Comparison of ENCODE assay signal across 11 mouse cellular contexts in the genomic region with DNA sequence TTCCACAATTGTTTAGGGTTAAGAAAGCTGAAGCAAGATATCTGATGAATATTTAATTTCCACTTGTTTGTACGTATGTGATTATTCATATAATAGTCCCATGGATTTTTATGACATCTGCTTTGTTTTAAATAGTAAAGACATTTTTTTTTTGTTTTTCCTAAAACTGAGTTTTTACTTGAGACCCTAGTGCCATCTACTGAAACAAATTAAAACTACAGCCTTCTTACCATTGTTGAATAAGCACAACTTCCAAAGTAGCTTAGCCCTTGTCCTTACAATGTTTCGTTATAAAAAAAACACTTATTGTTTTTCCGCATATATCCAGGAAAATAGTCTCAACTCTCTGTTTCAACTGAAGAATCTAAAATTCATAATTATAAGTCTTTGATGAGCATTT.
DNase-seq lines count a peak whose midpoint lies in the region; ATAC-seq lines count a peak whose summit lies in the region.
"Had no signal": no experiment of that assay in that cellular context is flagged by ENCODE, and none has a peak within 500 bp of the region (broad histone marks: within the 10 kb centered on the region; RNA-seq: fewer than 3 reads in every experiment).

No protein-coding gene starts in this region.

- no peak for ATAC-seq in hindbrain, embryonic 11.5 days (ENCODE audit: low FRiP score)
- no peak for ATAC-seq in hindbrain, embryonic 12.5 days (ENCODE audit: low FRiP score)

- no peaks in the 10 kb centered on the region for H3K9me3 ChIP-seq in hindbrain, embryonic 11.5 days (ENCODE audit: control insufficient read depth, low read length)
- H3K9me3 ChIP-seq in hindbrain, embryonic 12.5 days (replicated peaks), result no peaks in the 10 kb centered on the region
- H3K9me3 ChIP-seq: neural tube, embryonic 12.5 days; stomach, embryonic 15.5 days had no signal

- H3K4me3 ChIP-seq in hindbrain, embryonic 11.5 days (ENCODE audit: low read depth, low read length), result no peak overlapping the region
- H3K4me3 ChIP-seq in hindbrain, embryonic 12.5 days, result no peak overlapping the region
- H3K4me3 ChIP-seq: erythroblast, embryonic 14.5 days; neural tube, embryonic 12.5 days; stomach, embryonic 15.5 days had no signal

- no peaks in the 10 kb centered on the region for H3K36me3 ChIP-seq in hindbrain, embryonic 11.5 days (ENCODE audit: control insufficient read depth, insufficient read depth, low read length)
- H3K36me3 ChIP-seq in hindbrain, embryonic 12.5 days, result no peaks in the 10 kb centered on the region
- H3K36me3 ChIP-seq: neural tube, embryonic 12.5 days; stomach, embryonic 15.5 days had no signal

- no peak overlapping the region for H3K4me2 ChIP-seq in hindbrain, embryonic 11.5 days (replicated peaks; ENCODE audit: low read depth, low read length)
- no peak overlapping the region for H3K4me2 ChIP-seq in hindbrain, embryonic 12.5 days (replicated peaks)
- H3K4me2 ChIP-seq: neural tube, embryonic 12.5 days; stomach, embryonic 15.5 days had no signal

- DNase-seq in hindbrain, embryonic 11.5 days (ENCODE audit: low spot score), result peak; percentile 67
- DNase-seq in thymus, postnatal 0 days (ENCODE audit: low spot score), result peak; percentile 50
- DNase-seq in thymus, postnatal 4 days, result no peak
- peak; percentile 55 for DNase-seq in embryo, embryonic 9.5 days (ENCODE audit: extremely low spot score)
- DNase-seq in thymus, postnatal 36 days, result no peak
- DNase-seq in adrenal gland, adult 18-20 months (ENCODE audit: low spot score in 2 of 2), result no peak
- DNase-seq in T-cell, adult 2 months (ENCODE audit: low spot score), result no peak

- no peaks in the 10 kb centered on the region for H3K4me1 ChIP-seq in hindbrain, embryonic 11.5 days (replicated peaks; ENCODE audit: control insufficient read depth, insufficient read depth, low read length)
- no peaks in the 10 kb centered on the region for H3K4me1 ChIP-seq in hindbrain, embryonic 12.5 days
- H3K4me1 ChIP-seq: neural tube, embryonic 12.5 days; stomach, embryonic 15.5 days had no signal

- WGBS in hindbrain, embryonic 11.5 days, result 26% methylated on average over 3 of the region's 3 CpGs
- WGBS in hindbrain, embryonic 12.5 days, result 39% methylated on average over 3 of the region's 3 CpGs

- no peak overlapping the region for H3K9ac ChIP-seq in hindbrain, embryonic 11.5 days (ENCODE audit: low read depth, low read length)
- no peak overlapping the region for H3K9ac ChIP-seq in hindbrain, embryonic 12.5 days
- H3K9ac ChIP-seq: neural tube, embryonic 12.5 days; stomach, embryonic 15.5 days had no signal

- no peaks in the 10 kb centered on the region for H3K27me3 ChIP-seq in hindbrain, embryonic 11.5 days (ENCODE audit: control insufficient read depth, insufficient read depth, low read length)
- H3K27me3 ChIP-seq in hindbrain, embryonic 12.5 days, result no peaks in the 10 kb centered on the region
- H3K27me3 ChIP-seq: neural tube, embryonic 12.5 days; stomach, embryonic 15.5 days had no signal

- H3K27ac ChIP-seq in hindbrain, embryonic 11.5 days (ENCODE audit: low read depth, low read length), result no peak overlapping the region
- no peak overlapping the region for H3K27ac ChIP-seq in hindbrain, embryonic 12.5 days
- H3K27ac ChIP-seq: neural tube, embryonic 12.5 days; stomach, embryonic 15.5 days had no signal

Comparison
In these comparisons a context has a peak if more than half of its experiments do, and no peak if none do; other contexts are left out.
1. DNase-seq: peak in hindbrain, embryonic 11.5 days (single experiment), thymus, postnatal 0 days (single experiment) and embryo, embryonic 9.5 days (single experiment); none in thymus, postnatal 4 days (single experiment), thymus, postnatal 36 days (0 of 2), adrenal gland, adult 18-20 months (0 of 2) and T-cell, adult 2 months (single experiment).